Mouse (Mus musculus): Measurements from ENCODE around the gene Ret.

DNA sequence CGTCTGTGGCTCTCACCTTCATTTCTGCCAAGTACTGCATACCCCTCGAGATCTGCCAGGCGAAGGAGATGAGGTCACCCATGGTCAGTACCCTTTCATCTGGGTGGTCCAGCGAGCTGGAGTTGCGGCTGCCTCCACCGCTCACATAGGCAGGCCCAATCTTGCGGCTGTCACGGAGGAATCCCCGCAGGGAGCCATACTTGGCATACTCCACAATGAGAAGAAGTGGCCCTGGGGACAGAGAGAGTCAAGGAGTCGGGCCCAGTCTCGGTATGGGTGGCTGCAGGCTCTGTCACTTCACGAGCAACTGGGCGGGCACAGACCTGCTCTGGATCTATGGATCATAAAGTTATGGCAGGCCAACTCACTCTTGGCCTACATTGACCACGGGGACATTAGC, 29.4 kb downstream of the Ret start:
- TF ChIP-seq JUND (IDR thresholded peaks at IDR 0.05; ENCODE audit: low read depth, low read length) (no peak), CTCF (IDR thresholded peaks at IDR 0.05 in 2 of 3, conservative IDR thresholded peaks at IDR 0.05 in 1 of 3; ENCODE audit: control insufficient read depth in 1 of 3, insufficient read depth in 1 of 3, low read depth in 2 of 3, low read length in 3 of 3, poor library complexity in 1 of 3, severe bottlenecking in 1 of 3) (no peak), EP300 (IDR thresholded peaks at IDR 0.05; ENCODE audit: low read depth in 1 of 2, low read length in 2 of 2) (no peak), ZMIZ1 (IDR thresholded peaks at IDR 0.05; ENCODE audit: low read depth, low read length) (no peak), MAFK (IDR thresholded peaks at IDR 0.05; ENCODE audit: borderline replicate concordance, low read depth, low read length) (no peak), NELFE (IDR thresholded peaks at IDR 0.05; ENCODE audit: low read depth, low read length) (no peak), TBP (IDR thresholded peaks at IDR 0.05; ENCODE audit: low read depth, low read length) (no peak), MYB (IDR thresholded peaks at IDR 0.05; ENCODE audit: low read depth, low read length) (no peak), MYC (IDR thresholded peaks at IDR 0.05; ENCODE audit: low read depth, low read length) (no peak), POLR2AphosphoS2 (IDR thresholded peaks at IDR 0.05; ENCODE audit: low read length) (no peak), TAL1 (IDR thresholded peaks at IDR 0.05; ENCODE audit: low read length) (no peak), RCOR1 (IDR thresholded peaks at IDR 0.05; ENCODE audit: low read depth, low read length) (no peak), SMC3 (IDR thresholded peaks at IDR 0.05; ENCODE audit: low read depth, low read length) (no peak), E2F4 (IDR thresholded peaks at IDR 0.05; ENCODE audit: borderline replicate concordance, low read depth, low read length) (no peak)
